Mouse (Mus musculus): ENCODE data around the gene 2310009B15Rik.

GRCm38 (mm10) chr1:138847146-138847545, 9.5 kb downstream of the 2310009B15Rik start:
- no peak for TF ChIP-seq CTCF (IDR thresholded peaks at IDR 0.05; ENCODE audit: insufficient read depth, low read length)
- TF ChIP-seq POLR2A (IDR thresholded peaks at IDR 0.05; ENCODE audit: borderline replicate concordance, extremely low read depth, low read depth, low read length), result no peak

All from lung, adult 2 months (tissue).